Mouse (Mus musculus) neural tube, embryonic 11.5 days (tissue): ENCODE data around the gene Vmn1r44. TPM values are rescaled to one million over a fixed set of nuclear protein-coding genes. Genes with fewer than 3 reads are reported as not detected.
"Not testable (repeated sequence)": the region's sequence is repeated elsewhere in the genome, so short reads cannot be mapped to it uniquely, and the experiment has no call there.

ENCODE experiments used
- ATAC-seq: fragments of 200-750 bp; cut with Nextera tagmentation; 2 replicates; pipeline ENCODE4 v1.8.0; 2017; ENCODE audit warnings: moderate number of reproducible peaks, mild to moderate bottlenecking, moderate TSS enrichment, moderate library complexity; ENCODE audit not compliant: insufficient read depth, low FRiP score, low TSS enrichment
- DNase-seq: peaks from one replicate; pipeline ENCODE4 v3.0.0-alpha.2; 2015; ENCODE audit warnings: low spot score
- H3K27ac ChIP-seq: fragments of 300-500 bp; sonication (generic); 2 replicates; pipeline ENCODE4 v1.5.1; 2014; ENCODE audit warnings: low read depth, mild to moderate bottlenecking, low read length
- H3K27me3 ChIP-seq: fragments of 300-500 bp; sonication (generic); 2 replicates; pipeline ENCODE4 v1.6.1; 2014; ENCODE audit warnings: mild to moderate bottlenecking, low read length, mixed read lengths; ENCODE audit not compliant: control insufficient read depth, insufficient read depth
- H3K36me3 ChIP-seq: fragments of 300-500 bp; sonication (generic); 2 replicates; pipeline ENCODE4 v1.6.1; 2014; ENCODE audit warnings: mild to moderate bottlenecking, low read length, moderate library complexity, mixed read lengths; ENCODE audit not compliant: control insufficient read depth, insufficient read depth
- H3K4me1 ChIP-seq: fragments of 300-500 bp; sonication (generic); 2 replicates; pipeline ENCODE4 v1.6.1; 2014; ENCODE audit warnings: low read length, mixed read lengths; ENCODE audit not compliant: control insufficient read depth, insufficient read depth
- H3K4me2 ChIP-seq: fragments of 300-500 bp; sonication (generic); 2 replicates; pipeline ENCODE4 v1.6.1; 2014; ENCODE audit warnings: low read depth, mild to moderate bottlenecking, moderate library complexity
- H3K4me3 ChIP-seq: fragments of 300-500 bp; sonication (generic); 2 replicates; pipeline ENCODE4 v1.5.1; 2014; ENCODE audit warnings: low read depth, low read length
- H3K9ac ChIP-seq: fragments of 300-500 bp; sonication (generic); 2 replicates; pipeline ENCODE4 v1.6.1; 2014; ENCODE audit warnings: mild to moderate bottlenecking, low read length
- H3K9me3 ChIP-seq: fragments of 300-500 bp; sonication (generic); 2 replicates; pipeline ENCODE4 v1.6.1; 2016; ENCODE audit warnings: low read length; ENCODE audit not compliant: control insufficient read depth
- WGBS: fragments of 180-500 bp; shearing (Covaris S2); extraction: QIAGEN DNeasy Blood & Tissue Kit; methylation state at CpG from one replicate; pipeline ENCODE4 v1.1.7; 2014; 5-methylcytosine and 5-hydroxymethylcytosine counted together
- polyA plus RNA-seq: library from polyadenylated mRNA; unstranded; fragments of >200 nt; fragmentation: Nextera tagmentation; extraction: Ambion mirVana; gene quantifications from 2 replicates; pipeline ENCODE4 v1.2.1, GENCODE M21; 2014

Vmn1r44 gene
- polyA plus RNA-seq, result not detected in 2 replicates

GRCm38 (mm10) chr6:89883360-89883759 is at the start of gene Vmn1r44:
Gene Vmn1r44 (plus strand): TSS chr6:89883660.
- DNase-seq (no peak), ATAC-seq (no peak)
- H3K4me2 ChIP-seq, result no peak within 1 kb of the TSS
- H3K27me3 ChIP-seq, result no peaks in the 10 kb centered on the region
- H3K36me3 ChIP-seq, result no peaks in the 10 kb centered on the region
- H3K9ac ChIP-seq, result no peak within 1 kb of the TSS
- 83% methylated on average over 1 of the region's 1 CpGs for WGBS
- peaks cover 6% of the 10 kb centered on the region; the same call in 1 of the 2 replicates for H3K9me3 ChIP-seq
- no peak within 1 kb of the TSS for H3K27ac ChIP-seq
- no peaks in the 10 kb centered on the region for H3K4me1 ChIP-seq
- no peak within 1 kb of the TSS for H3K4me3 ChIP-seq

GRCm38 (mm10) chr6:89857552-89857951 is 25.9 kb upstream of the Vmn1r44 start:
- DNase-seq (no peak), ATAC-seq (no peak)
- no peak overlapping the region for H3K4me2 ChIP-seq
- H3K4me1 ChIP-seq, result no peaks in the 10 kb centered on the region
- no peak overlapping the region for H3K9ac ChIP-seq
- peaks cover 4% of the 10 kb centered on the region; the same call in 1 of the 2 replicates for H3K9me3 ChIP-seq
- H3K27me3 ChIP-seq, result no peaks in the 10 kb centered on the region
- H3K4me3 ChIP-seq, result no peak overlapping the region
- 68% methylated on average over 3 of the region's 3 CpGs for WGBS
- no peak overlapping the region for H3K27ac ChIP-seq
- no peaks in the 10 kb centered on the region for H3K36me3 ChIP-seq

GRCm38 (mm10) chr6:89859839-89860238 is 23.6 kb upstream of the Vmn1r44 start:
- Histone ChIP-seq H3K4me2 (no peak overlapping the region), H3K27ac (no peak overlapping the region), H3K9ac (no peak overlapping the region), H3K36me3 (no peaks in the 10 kb centered on the region), H3K4me1 (no peaks in the 10 kb centered on the region), H3K4me3 (no peak overlapping the region), H3K27me3 (no peaks in the 10 kb centered on the region), H3K9me3 (peaks cover 8% of the 10 kb centered on the region)
- WGBS, result 88% methylated on average over 2 of the region's 2 CpGs
- no peak for ATAC-seq
- DNase-seq, result no peak

- ATAC-seq (no peak), DNase-seq (no peak)
- Histone ChIP-seq H3K27ac (no peak overlapping the region), H3K4me1 (no peaks in the 10 kb centered on the region), H3K4me2 (no peak overlapping the region), H3K9me3 (peaks cover 4% of the 10 kb centered on the region), H3K36me3 (no peaks in the 10 kb centered on the region), H3K4me3 (no peak overlapping the region), H3K27me3 (no peaks in the 10 kb centered on the region), H3K9ac (no peak overlapping the region)
- 79% methylated on average over 4 of the region's 4 CpGs for WGBS
Measured at GRCm38 (mm10) chr6:89863792-89864191, 19.7 kb upstream of the Vmn1r44 start.

- H3K9me3 ChIP-seq, result peaks cover 4% of the 10 kb centered on the region; the same call in 1 of the 2 replicates
- no peak for ATAC-seq
Measured at GRCm38 (mm10) chr6:89867276-89867675, 16.2 kb upstream of the Vmn1r44 start.

GRCm38 (mm10) chr6:89867976-89868375 is 15.5 kb upstream of the Vmn1r44 start:
- Histone ChIP-seq H3K4me2 (no peak overlapping the region), H3K9ac (no peak overlapping the region), H3K9me3 (peaks cover 4% of the 10 kb centered on the region; the same call in 1 of the 2 replicates), H3K27ac (no peak overlapping the region), H3K27me3 (no peaks in the 10 kb centered on the region), H3K36me3 (no peaks in the 10 kb centered on the region), H3K4me1 (no peaks in the 10 kb centered on the region), H3K4me3 (no peak overlapping the region)
- no peak for DNase-seq
- ATAC-seq, result no peak
- WGBS, result 95% methylated on average over 2 of the region's 2 CpGs

More at GRCm38 (mm10) chr6:89867276-89867675, 16.2 kb upstream of the Vmn1r44 start:
- Histone ChIP-seq H3K27me3 (no peaks in the 10 kb centered on the region), H3K4me3 (no peak overlapping the region), H3K4me1 (no peaks in the 10 kb centered on the region), H3K27ac (no peak overlapping the region), H3K4me2 (no peak overlapping the region), H3K9ac (no peak overlapping the region), H3K36me3 (no peaks in the 10 kb centered on the region)
- DNase-seq, result no peak
- WGBS, result 95% methylated on average over 2 of the region's 2 CpGs

- H3K27ac ChIP-seq, H3K9me3 ChIP-seq, H3K4me3 ChIP-seq, H3K27me3 ChIP-seq, ATAC-seq, H3K4me2 ChIP-seq, H3K4me1 ChIP-seq, DNase-seq, H3K9ac ChIP-seq, H3K36me3 ChIP-seq: not testable (repeated sequence)
- WGBS, result 68% methylated on average over 3 of the region's 3 CpGs
Measured at GRCm38 (mm10) chr6:89876313-89876712, 7.1 kb upstream of the Vmn1r44 start, which contains the start of the genes Vmn1r42 and Vmn1r43. Gene Vmn1r42 (minus strand): TSS chr6:89876413. Gene Vmn1r43 (minus strand): TSS chr6:89876413.

- Histone ChIP-seq H3K4me3 (no peak overlapping the region), H3K4me1 (no peaks in the 10 kb centered on the region), H3K9ac (no peak overlapping the region), H3K36me3 (no peaks in the 10 kb centered on the region), H3K27me3 (no peaks in the 10 kb centered on the region), H3K4me2 (no peak overlapping the region), H3K27ac (no peak overlapping the region), H3K9me3 (no peaks in the 10 kb centered on the region)
- WGBS, result 81% methylated on average over 2 of the region's 2 CpGs
- DNase-seq (no peak), ATAC-seq (no peak)
Measured at GRCm38 (mm10) chr6:89876963-89877362, 6.5 kb upstream of the Vmn1r44 start.

- no peak overlapping the region for H3K9ac ChIP-seq
- H3K4me2 ChIP-seq, result no peak overlapping the region
- no peaks in the 10 kb centered on the region for H3K4me1 ChIP-seq
- H3K27me3 ChIP-seq, result no peaks in the 10 kb centered on the region
- ATAC-seq, result no peak
- no peaks in the 10 kb centered on the region for H3K36me3 ChIP-seq
- H3K27ac ChIP-seq, result no peak overlapping the region
- no peak overlapping the region for H3K4me3 ChIP-seq
- no peak for DNase-seq
- H3K9me3 ChIP-seq, result peaks cover 6% of the 10 kb centered on the region; the same call in 1 of the 2 replicates
Measured at GRCm38 (mm10) chr6:89880867-89881266, 2.6 kb upstream of the Vmn1r44 start.
